Mouse (Mus musculus) colon, adult 2 months (tissue): ENCODE data around the gene Zfp708. TPM values are rescaled to one million over a fixed set of nuclear protein-coding genes. Genes with fewer than 3 reads are reported as not detected.

Experiments
- polyA plus RNA-seq: library from polyadenylated mRNA; depleted of rRNA; stranded (reverse); fragments of >200 nt; gene quantifications from 2 replicates; pipeline ENCODE4 v1.2.3, GENCODE M21; 2012; rRNA removed

Gene Zfp708
- 0.07 TPM in 1 of 2 replicates, not detected in the other for polyA plus RNA-seq

DNA sequence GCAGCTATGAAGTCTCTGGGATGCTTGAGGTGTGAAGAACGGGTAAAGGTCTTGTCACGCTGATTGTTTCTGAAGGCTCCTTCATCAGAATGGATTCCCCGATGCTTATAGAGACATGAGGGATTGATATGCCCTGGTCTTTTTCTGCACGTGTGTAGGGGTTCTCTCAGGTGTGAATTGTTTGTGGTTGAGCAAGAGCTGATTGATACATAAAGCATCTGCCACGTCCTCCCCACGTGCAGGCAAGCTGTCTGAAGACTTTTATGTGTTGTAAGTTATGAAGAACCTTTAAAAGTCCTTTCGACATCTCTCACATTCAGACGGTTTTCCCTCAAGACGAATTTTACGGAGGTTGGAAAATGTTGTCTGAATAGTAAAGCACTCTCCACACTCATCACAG, at the start of gene Zfp708:
Gene Zfp708, minus strand, starts transcription at position 101 of the 400 bp plus-strand sequence.

GRCm38 (mm10) chr13:67121360-67121759, 23.6 kb upstream of the Zfp708 start, which contains the start of gene Zfp759:
Zfp759 (plus strand) TSS chr13:67121660.

DNA sequence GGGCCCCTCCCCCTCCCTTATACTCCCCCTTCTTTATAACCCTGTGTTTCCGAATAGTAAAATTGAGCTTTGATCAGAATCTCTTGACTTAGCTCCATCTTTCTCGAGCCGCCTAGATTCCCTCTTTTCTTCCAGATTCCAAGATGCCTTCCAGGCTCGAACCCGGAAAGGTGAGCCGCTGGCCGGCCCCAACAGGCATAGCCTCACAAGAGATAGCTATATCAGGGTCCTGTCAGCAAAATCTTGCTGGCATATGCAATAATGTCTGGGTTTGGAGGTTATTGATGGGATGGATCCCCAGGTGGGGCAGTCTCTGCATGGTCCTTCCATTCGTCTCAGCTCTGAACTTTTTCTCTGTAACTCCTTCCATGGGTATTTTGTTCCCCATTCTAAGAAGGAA, 18.4 kb upstream of the Zfp708 start, which contains the start of gene Rslcan18:
Gene Rslcan18, minus strand, starts transcription at position 101 of the 400 bp plus-strand sequence.

DNA sequence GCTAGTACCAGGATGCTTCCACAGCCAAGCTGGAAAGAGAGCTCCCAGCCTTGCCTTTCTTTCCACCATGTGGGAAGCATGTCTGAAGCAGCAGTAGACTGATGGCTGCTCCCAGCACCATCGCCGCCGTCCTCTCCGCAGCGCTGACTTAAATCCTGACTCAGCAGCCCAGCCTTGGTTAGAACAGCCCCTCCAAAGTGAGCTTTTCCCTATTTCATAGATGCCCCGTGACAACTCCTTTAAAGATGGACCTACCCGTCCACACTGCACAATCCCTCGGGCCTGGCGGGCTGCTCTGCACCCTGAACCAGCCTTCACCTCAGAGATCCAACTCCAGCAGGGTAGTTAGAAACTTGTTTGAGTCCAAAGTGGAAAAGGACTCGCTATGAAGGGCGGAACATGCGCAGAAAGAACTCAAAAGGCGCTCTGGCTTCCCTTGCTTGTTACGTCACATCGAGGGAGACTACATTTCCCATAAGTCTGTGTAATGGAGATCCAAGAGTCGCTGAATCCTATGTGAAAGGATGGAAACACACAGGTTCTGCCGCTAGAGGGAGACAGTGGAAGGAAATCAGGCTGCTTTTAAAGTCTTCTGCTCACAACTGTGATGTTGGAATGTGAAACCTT, 10.5 kb upstream of the Zfp708 start, which contains the start of gene Gm28557:
Gene Gm28557, minus strand, starts transcription at position 411 of the 627 bp plus-strand sequence.

GRCm38 (mm10) chr13:67060786-67061358, 36.9 kb downstream of the Zfp708 start, which contains the start of gene Zfp712:
Zfp712 (minus strand) TSS chr13:67061170.

Other genes with a start within 250 kb of the Zfp708 start
- 0.23 and 0.41 TPM in 2 replicates for gene Gm10767, start 193.1 kb downstream of the Zfp708 start, polyA plus RNA-seq
- gene Zfp712, start 36.8 kb downstream of the Zfp708 start, polyA plus RNA-seq, result 0.07 TPM in 2 replicates
- 1.6 and 1.7 TPM in 2 replicates for gene Gm28557, start 10.6 kb upstream of the Zfp708 start, polyA plus RNA-seq
- 0.05 TPM in 1 of 2 replicates, not detected in the other for gene Rslcan18, start 18.3 kb upstream of the Zfp708 start, polyA plus RNA-seq
- gene Zfp759, start 23.7 kb upstream of the Zfp708 start, polyA plus RNA-seq, result 0.16 TPM in 2 replicates
- 0.31 and 1.3 TPM in 2 replicates for gene Rsl1, start 75.2 kb upstream of the Zfp708 start, polyA plus RNA-seq
- 0.05 and 0.17 TPM in 2 replicates for gene Zfp455, start 96.5 kb upstream of the Zfp708 start, polyA plus RNA-seq
- 0.23 and 0.35 TPM in 2 replicates for gene Zfp458, start 180.5 kb upstream of the Zfp708 start, polyA plus RNA-seq
- gene Zfp457, start 208.5 kb upstream of the Zfp708 start, polyA plus RNA-seq, result 0.97 and 1.0 TPM in 2 replicates
- 0.31 TPM in 2 replicates for gene Zfp595, start 234.6 kb upstream of the Zfp708 start, polyA plus RNA-seq